Mouse (Mus musculus) cortical plate, adult 2 months (tissue): ENCODE measurements around the gene Xndc1.

Experiments
- CTCF ChIP-seq: fragments of 200-500 bp; IDR thresholded peaks from 2 replicates; pipeline ENCODE4 v1.5.1; 2011; ENCODE audit warnings: mild to moderate bottlenecking, control low read depth, low read length; ENCODE audit not compliant: insufficient read depth; ENCODE audit errors: extremely low read depth
- POLR2A ChIP-seq: fragments of 200-500 bp; IDR thresholded peaks from 2 replicates; pipeline ENCODE4 v1.6.1; 2011; ENCODE audit warnings: mild to moderate bottlenecking, low read length, control low read depth; ENCODE audit not compliant: insufficient read depth; ENCODE audit errors: extremely low read depth

DNA sequence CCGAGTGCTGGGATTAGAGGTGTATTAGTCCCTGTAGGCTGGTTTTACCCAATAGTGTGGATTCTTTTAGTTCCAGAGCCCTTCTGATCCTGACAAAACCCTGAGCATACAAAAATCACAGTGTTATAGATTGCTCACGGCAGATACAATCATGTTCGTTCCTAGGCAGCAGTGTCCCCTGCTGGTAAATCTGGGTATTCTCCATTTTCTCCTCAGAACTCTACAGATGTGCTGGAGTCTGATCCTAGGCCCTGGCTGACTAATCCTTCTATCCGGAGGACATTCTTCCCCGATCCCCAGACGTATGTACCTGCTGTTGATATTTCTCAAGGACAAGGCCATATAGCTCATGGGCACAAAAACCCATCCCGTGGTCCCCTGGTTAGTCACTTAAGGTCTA lies 13.2 kb downstream of the Xndc1 start:
- TF ChIP-seq POLR2A (no peak), CTCF (peak; percentile 68)
